Mouse (Mus musculus): ENCODE data around the gene Zfp940. TPM values are rescaled to one million over a fixed set of nuclear protein-coding genes. Genes with fewer than 3 reads are reported as not detected.
A peak's percentile ranks its signal among the peaks of the same experiment; 100 is the strongest.
"Not testable (repeated sequence)": the region's sequence is repeated elsewhere in the genome, so short reads cannot be mapped to it uniquely, and the experiment has no call there.

Zfp940 gene
- total RNA-seq (2014; rRNA removed) (0.54 and 0.65 TPM in 2 replicates), polyA plus RNA-seq (2012; rRNA removed) (0.09 and 0.12 TPM in 2 replicates)

DNA sequence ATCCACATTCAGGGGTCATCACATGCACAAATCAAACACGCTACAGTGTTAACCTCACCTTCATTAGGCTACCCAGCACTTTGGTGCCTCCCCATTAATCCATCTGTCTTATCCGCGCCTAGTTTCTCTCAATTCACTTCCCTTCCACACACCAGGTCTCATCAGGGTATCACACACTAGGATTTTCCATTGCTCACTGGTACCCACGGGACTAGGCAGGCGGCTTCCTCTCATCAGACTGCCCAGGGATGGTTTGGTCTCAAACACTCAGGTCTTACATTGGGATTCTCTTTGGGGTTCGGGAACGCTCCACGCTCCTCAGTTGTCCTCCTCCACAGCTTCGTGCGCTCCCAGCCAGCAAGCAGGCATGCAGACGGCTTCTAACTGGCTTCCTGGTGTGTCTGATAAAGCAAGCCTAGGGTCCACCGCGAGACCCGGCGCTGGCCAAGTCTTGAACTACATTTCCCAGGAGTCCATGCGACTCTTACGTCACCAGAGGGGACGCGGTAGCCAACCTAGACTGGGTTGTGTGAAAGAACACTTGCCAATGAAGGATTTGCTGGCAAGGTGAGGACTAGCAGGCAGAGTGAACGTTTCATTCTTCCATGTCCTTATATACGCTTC lies at the start of gene Zfp940:
Gene Zfp940 (minus strand): TSS at position 451 of the 624 bp plus-strand sequence.
- Histone ChIP-seq H3K4me1 (ENCODE audit: control insufficient read depth, insufficient read depth, low read length) (peaks cover 3% of the 10 kb centered on the region; the same call in 1 of the 2 replicates), H3K9ac (ENCODE audit: low read depth, low read length) (peak within 1 kb of the TSS; percentile 48), H3K27me3 (ENCODE audit: control insufficient read depth, insufficient read depth, low read length) (no peaks in the 10 kb centered on the region), H3K36me3 (ENCODE audit: control insufficient read depth, insufficient read depth, low read length) (no peaks in the 10 kb centered on the region), H3K4me3 (ENCODE audit: insufficient read depth, low read depth, low read length) (peak within 1 kb of the TSS; percentile 66), H3K27ac (replicated peaks; ENCODE audit: insufficient read depth, low read depth, low read length) (no peak within 1 kb of the TSS), H3K79me2 (ENCODE audit: control insufficient read depth, insufficient read depth, low read length) (no peaks in the 10 kb centered on the region)
- peak; percentile 82 for DNase-seq (ENCODE audit: extremely low read depth, low read depth, low spot score)
- no peak for TF ChIP-seq POLR2A (IDR thresholded peaks at IDR 0.05; ENCODE audit: extremely low read depth, insufficient read depth, low read length)
- TF ChIP-seq CTCF (IDR thresholded peaks at IDR 0.05; ENCODE audit: low read depth, low read length), result no peak
- 2% methylated on average over 21 of the region's 21 CpGs for WGBS

DNA sequence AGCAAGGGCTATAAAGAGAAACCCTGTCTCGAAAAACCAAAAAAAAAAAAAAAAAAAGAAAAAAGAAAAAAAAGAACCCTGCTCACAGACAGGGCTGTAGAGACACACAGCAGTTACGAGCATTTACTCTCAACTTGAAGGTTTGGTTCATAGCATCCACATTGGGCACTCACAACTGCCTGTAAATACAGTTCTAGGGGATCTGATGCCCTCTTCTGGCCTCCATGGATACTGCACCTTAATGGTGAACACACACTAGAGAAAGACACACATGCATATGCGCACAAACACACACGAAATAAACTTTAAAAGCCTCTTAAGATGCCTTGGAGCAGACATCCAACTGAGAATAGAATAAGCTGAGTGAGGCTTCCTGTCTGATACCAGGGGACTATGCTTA lies 44.9 kb upstream of the Zfp940 start:
- Histone ChIP-seq H3K4me3 (ENCODE audit: insufficient read depth, low read depth, low read length) (no peak overlapping the region), H3K79me2 (ENCODE audit: control insufficient read depth, insufficient read depth, low read length) (no peaks in the 10 kb centered on the region), H3K27ac (replicated peaks; ENCODE audit: insufficient read depth, low read depth, low read length) (no peak overlapping the region), H3K36me3 (ENCODE audit: control insufficient read depth, insufficient read depth, low read length) (peaks cover 69% of the 10 kb centered on the region), H3K27me3 (ENCODE audit: control insufficient read depth, insufficient read depth, low read length) (no peaks in the 10 kb centered on the region), H3K4me1 (ENCODE audit: control insufficient read depth, insufficient read depth, low read length) (no peaks in the 10 kb centered on the region), H3K9ac (ENCODE audit: low read depth, low read length) (no peak overlapping the region)
- 95% methylated on average over 4 of the region's 4 CpGs for WGBS
- DNase-seq (ENCODE audit: extremely low read depth, low read depth, low spot score), result no peak
- TF ChIP-seq CTCF (IDR thresholded peaks at IDR 0.05; ENCODE audit: low read depth, low read length), result no peak
- no peak for TF ChIP-seq POLR2A (IDR thresholded peaks at IDR 0.05; ENCODE audit: extremely low read depth, insufficient read depth, low read length)

DNA sequence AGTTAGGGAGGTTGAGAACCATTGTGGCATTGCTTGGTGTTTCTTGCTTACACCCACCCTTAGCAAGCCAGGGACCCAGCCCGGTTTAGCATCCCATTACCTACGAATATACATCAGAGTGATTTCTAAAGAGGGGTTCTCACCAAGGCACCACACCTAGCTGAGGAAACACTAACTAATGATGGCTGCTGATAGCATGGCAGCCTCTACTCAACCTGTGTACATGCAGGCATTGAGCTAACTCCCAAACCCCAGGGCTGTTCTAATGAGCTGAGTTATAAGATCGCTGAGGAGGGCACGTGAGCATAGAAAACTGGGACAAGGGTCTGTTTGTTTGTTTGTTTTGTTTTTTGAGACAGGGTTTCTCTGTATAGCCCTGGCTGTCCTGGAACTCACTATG lies 39.3 kb upstream of the Zfp940 start:
- Histone ChIP-seq H3K27me3 (ENCODE audit: control insufficient read depth, insufficient read depth, low read length) (no peaks in the 10 kb centered on the region), H3K79me2 (ENCODE audit: control insufficient read depth, insufficient read depth, low read length) (no peaks in the 10 kb centered on the region), H3K4me1 (ENCODE audit: control insufficient read depth, insufficient read depth, low read length) (no peaks in the 10 kb centered on the region), H3K4me3 (ENCODE audit: insufficient read depth, low read depth, low read length) (no peak overlapping the region), H3K9ac (ENCODE audit: low read depth, low read length) (no peak overlapping the region), H3K27ac (replicated peaks; ENCODE audit: insufficient read depth, low read depth, low read length) (no peak overlapping the region), H3K36me3 (ENCODE audit: control insufficient read depth, insufficient read depth, low read length) (peaks cover 36% of the 10 kb centered on the region)
- TF ChIP-seq POLR2A (IDR thresholded peaks at IDR 0.05; ENCODE audit: extremely low read depth, insufficient read depth, low read length) (no peak), CTCF (IDR thresholded peaks at IDR 0.05; ENCODE audit: low read depth, low read length) (no peak)
- 97% methylated on average over 4 of the region's 4 CpGs for WGBS
- DNase-seq (ENCODE audit: extremely low read depth, low read depth, low spot score), result no peak

DNA sequence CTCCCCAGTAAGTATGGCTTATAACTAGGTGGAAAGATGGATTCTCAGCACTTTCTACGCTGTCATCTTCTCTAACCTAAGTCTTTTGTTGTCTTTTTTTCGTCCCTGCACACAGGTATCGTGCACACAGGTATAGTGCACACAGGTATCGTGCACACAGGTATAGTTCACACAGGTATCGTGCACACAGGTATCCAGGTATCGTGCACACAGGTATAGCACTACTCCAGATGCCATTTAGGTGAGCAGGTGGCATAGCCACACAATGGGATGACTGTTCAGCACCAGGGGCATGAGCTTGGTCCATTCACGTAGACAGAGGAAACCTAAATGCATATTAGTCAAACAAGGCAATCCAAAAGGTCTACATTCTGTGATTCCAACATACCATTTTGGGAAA lies 37.0 kb upstream of the Zfp940 start:
- Histone ChIP-seq H3K4me1 (ENCODE audit: control insufficient read depth, insufficient read depth, low read length) (no peaks in the 10 kb centered on the region), H3K36me3 (ENCODE audit: control insufficient read depth, insufficient read depth, low read length) (peaks cover 16% of the 10 kb centered on the region), H3K79me2 (ENCODE audit: control insufficient read depth, insufficient read depth, low read length) (no peaks in the 10 kb centered on the region), H3K27ac (replicated peaks; ENCODE audit: insufficient read depth, low read depth, low read length) (no peak overlapping the region), H3K27me3 (ENCODE audit: control insufficient read depth, insufficient read depth, low read length) (no peaks in the 10 kb centered on the region), H3K9ac (ENCODE audit: low read depth, low read length) (no peak overlapping the region), H3K4me3 (ENCODE audit: insufficient read depth, low read depth, low read length) (no peak overlapping the region)
- TF ChIP-seq CTCF (IDR thresholded peaks at IDR 0.05; ENCODE audit: low read depth, low read length), result no peak
- no peak for TF ChIP-seq POLR2A (IDR thresholded peaks at IDR 0.05; ENCODE audit: extremely low read depth, insufficient read depth, low read length)
- 99% methylated on average over 7 of the region's 7 CpGs for WGBS
- DNase-seq (ENCODE audit: extremely low read depth, low read depth, low spot score), result no peak

DNA sequence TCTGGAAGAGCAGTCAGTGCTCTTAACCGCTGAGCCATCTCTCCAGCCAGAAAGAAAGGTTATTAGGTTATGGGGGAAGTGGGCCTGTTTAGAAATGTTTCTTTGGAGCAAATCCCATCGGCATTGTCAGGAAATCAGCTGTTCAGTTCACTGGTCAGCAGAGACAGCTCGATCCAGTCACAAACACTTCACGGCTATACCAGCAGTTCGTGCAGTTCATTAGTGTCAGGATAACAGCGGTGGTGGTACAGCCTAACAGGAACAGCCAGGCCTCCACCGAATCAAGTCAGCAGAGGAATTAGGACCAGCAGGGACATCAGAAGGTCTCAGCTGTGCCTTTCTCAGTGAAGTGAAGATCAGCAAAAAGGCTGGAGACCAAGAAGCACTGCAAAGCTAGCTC lies 27.4 kb upstream of the Zfp940 start:
- no peaks in the 10 kb centered on the region for H3K4me1 ChIP-seq (ENCODE audit: control insufficient read depth, insufficient read depth, low read length)
- WGBS, result 93% methylated on average over 7 of the region's 7 CpGs

DNA sequence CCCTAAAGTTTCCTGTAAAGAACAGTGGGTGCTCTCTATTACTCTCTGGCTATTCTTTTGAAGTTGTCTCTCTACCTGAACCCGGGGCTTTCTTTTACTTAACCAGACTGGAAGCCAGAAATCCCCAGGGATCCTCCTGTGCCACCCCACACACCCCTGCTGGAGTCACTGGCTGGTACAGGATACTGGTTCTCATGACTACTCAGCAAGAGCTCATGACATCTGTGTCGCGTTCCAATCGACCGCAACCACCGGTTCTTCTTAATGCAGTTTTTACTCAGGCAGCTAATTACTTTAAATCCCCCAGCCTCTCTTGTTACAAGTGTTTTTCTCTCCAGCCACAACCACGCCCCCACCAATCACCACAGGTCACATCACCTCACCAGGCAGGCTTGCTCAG lies 26.6 kb upstream of the Zfp940 start:
- Histone ChIP-seq H3K4me1 (ENCODE audit: control insufficient read depth, insufficient read depth, low read length) (no peaks in the 10 kb centered on the region), H3K27ac (replicated peaks; ENCODE audit: insufficient read depth, low read depth, low read length) (no peak overlapping the region), H3K4me3 (ENCODE audit: insufficient read depth, low read depth, low read length) (no peak overlapping the region), H3K36me3 (ENCODE audit: control insufficient read depth, insufficient read depth, low read length) (peaks cover 9% of the 10 kb centered on the region), H3K9ac (ENCODE audit: low read depth, low read length) (no peak overlapping the region), H3K79me2 (ENCODE audit: control insufficient read depth, insufficient read depth, low read length) (no peaks in the 10 kb centered on the region), H3K27me3 (ENCODE audit: control insufficient read depth, insufficient read depth, low read length) (peaks cover 2% of the 10 kb centered on the region; the same call in 1 of the 2 replicates)
- 83% methylated on average over 7 of the region's 7 CpGs for WGBS
- TF ChIP-seq CTCF (IDR thresholded peaks at IDR 0.05; ENCODE audit: low read depth, low read length), result no peak
- TF ChIP-seq POLR2A (IDR thresholded peaks at IDR 0.05; ENCODE audit: extremely low read depth, insufficient read depth, low read length), result no peak
- DNase-seq (ENCODE audit: extremely low read depth, low read depth, low spot score), result no peak

More for the DNA sequence above, 27.4 kb upstream of the Zfp940 start:
- no peak for DNase-seq (ENCODE audit: extremely low read depth, low read depth, low spot score)
- no peak for TF ChIP-seq POLR2A (IDR thresholded peaks at IDR 0.05; ENCODE audit: extremely low read depth, insufficient read depth, low read length)
- Histone ChIP-seq H3K36me3 (ENCODE audit: control insufficient read depth, insufficient read depth, low read length) (0 out of 2 replicates have a peak, but pooled peaks cover under 1% of the 10 kb centered on the region), H3K27ac (replicated peaks; ENCODE audit: insufficient read depth, low read depth, low read length) (no peak overlapping the region), H3K79me2 (ENCODE audit: control insufficient read depth, insufficient read depth, low read length) (no peaks in the 10 kb centered on the region), H3K4me3 (ENCODE audit: insufficient read depth, low read depth, low read length) (no peak overlapping the region), H3K9ac (ENCODE audit: low read depth, low read length) (no peak overlapping the region), H3K27me3 (ENCODE audit: control insufficient read depth, insufficient read depth, low read length) (no peaks in the 10 kb centered on the region; the same call in 1 of the 2 replicates)

DNA sequence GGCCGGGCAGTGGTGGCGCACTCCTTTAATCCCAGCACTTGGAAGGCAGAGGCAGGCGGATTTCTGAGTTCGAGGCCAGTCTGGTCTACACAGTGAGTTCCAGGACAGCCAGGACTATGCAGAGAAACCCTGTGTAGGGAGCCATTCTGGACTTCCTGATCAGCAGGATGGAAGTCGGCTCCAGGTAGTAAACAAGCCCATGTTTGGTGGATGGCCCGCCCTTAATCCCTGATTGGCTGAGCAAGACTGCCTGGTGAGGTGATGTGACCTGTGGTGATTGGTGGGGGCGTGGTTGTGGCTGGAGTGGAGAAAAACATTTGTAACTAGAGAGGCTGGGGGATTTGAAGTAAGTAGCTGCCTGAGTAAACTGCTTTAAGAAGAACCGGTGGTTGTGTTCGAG lies 24.1 kb upstream of the Zfp940 start:
- H3K9ac ChIP-seq (ENCODE audit: low read depth, low read length); H3K79me2 ChIP-seq (ENCODE audit: control insufficient read depth, insufficient read depth, low read length); H3K4me1 ChIP-seq (ENCODE audit: control insufficient read depth, insufficient read depth, low read length); H3K27ac ChIP-seq (replicated peaks; ENCODE audit: insufficient read depth, low read depth, low read length); H3K27me3 ChIP-seq (ENCODE audit: control insufficient read depth, insufficient read depth, low read length); DNase-seq (ENCODE audit: extremely low read depth, low read depth, low spot score); H3K4me3 ChIP-seq (ENCODE audit: insufficient read depth, low read depth, low read length): not testable (repeated sequence)
- H3K36me3 ChIP-seq (ENCODE audit: control insufficient read depth, insufficient read depth, low read length), result peaks cover 21% of the 10 kb centered on the region
- WGBS, result 95% methylated on average over 9 of the region's 9 CpGs

All from liver, adult 2 months (tissue).